Mouse (Mus musculus) lung, adult 18-20 months (tissue): ENCODE measurements at regions not wholly inside any gene's neighbourhood (a gene's known extent, or its start where the extent isn't known, plus 50 kb on each side); places are given as distances from the start of the nearest gene placed in this dataset.

ENCODE experiments used
- DNase-seq, 2 experiments: peaks; one replicate each; pipeline ENCODE4 v3.0.0; 2022; ENCODE audit warnings: mixed read lengths in 2 of 2

DNA sequence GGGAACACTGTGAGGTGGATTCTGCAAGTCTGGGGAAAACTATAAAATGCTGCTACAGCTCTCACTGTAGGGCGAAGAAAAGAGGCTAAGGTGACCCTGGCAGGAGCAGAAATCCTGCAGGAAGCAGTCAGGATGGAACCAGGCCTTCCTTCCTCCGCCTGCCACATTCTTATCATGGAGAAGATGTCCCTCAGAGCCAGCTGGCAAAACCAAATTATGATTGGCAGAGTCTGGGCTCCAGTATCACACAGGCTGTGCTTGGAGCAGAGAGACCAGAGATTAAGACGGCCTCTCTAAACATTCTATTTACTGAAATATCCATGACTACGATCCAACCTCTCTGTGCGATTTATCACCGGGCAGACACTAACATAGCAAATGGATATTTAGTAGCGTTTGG is 92.2 kb upstream of the Max start:
- DNase-seq = no peak

DNA sequence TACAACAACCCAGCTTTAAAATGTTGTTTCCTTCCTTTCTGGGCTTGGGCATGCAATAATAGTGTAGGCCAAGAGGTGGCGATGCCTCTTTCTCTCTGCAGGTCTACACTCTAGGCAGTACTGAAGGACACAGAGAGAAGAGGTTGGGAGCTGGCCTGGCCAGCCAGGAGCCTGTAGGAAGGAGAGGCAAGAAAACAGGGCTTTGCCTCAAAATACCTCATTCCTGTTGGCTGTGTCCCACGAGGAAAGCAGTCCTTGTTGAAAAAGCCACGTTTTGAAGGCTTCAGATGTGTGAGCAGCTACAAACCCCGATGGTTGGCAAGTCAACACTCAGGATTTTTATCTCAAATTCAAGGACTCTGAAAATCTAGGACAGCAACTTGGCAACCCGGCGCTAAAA is 90.9 kb upstream of the Max start:
- peak; percentile 75 to 82 for DNase-seq

DNA sequence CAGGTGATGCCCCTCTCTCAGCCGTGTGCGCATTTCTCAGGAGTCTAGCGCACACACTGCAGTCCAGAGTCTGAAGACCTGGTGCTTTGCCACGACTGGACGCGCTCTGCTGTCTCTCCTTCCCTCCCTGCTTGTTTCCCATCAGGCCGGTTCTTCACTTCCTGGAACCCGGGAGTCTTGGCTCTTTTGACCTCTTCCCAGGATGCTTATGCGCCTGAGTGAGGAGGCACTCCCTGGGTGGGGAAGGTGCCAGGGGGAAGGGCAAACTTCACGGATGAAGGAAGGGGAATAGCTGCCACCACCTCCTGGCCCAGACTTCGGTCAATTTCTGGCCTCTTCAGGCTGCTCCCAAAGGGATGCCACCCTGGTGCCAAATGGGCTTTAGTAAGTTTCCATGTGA is 86.4 kb upstream of the Max start:
- no peak for DNase-seq

DNA sequence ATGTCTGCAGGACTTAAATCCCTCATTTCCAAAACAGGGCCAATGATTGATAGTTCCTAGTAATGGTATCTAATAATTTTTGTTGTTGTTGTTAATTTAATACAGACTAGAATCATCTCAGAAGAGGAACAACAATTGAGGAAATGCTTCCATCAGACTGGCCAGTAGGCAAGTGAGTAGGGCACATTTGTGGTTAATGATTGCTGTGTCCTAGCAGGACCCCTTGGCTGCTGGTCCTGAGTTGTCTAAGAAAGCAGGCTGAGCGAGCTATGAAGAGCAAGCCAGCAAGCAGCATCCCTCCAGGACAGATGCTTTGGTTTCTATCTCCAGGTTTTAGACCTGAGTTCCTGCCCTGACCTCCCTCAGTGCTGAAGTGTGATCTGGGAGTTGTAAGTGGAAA is 85.3 kb upstream of the Max start:
- no peak for DNase-seq

DNA sequence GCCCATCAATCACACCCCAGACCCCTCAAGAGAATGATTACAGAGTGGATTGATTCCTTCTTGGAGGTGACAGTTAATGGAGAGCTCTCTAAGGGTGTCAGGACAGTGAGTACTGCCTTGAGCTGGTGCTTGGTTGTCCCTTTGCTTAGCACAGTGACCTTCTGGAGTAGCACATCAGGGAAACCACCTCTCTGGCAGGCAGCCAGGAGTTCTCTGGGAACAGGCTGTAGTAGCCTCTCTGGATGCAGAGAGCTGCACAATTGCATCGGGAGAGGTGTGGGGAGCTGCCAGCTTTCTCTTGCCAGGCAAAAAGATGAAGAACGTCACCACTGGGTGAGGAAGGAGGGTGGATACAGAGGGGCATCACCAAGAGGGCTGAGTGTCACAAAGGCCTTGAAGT is 84.0 kb upstream of the Max start:
- peak in 1 of 2 experiments; percentile 44 for DNase-seq

DNA sequence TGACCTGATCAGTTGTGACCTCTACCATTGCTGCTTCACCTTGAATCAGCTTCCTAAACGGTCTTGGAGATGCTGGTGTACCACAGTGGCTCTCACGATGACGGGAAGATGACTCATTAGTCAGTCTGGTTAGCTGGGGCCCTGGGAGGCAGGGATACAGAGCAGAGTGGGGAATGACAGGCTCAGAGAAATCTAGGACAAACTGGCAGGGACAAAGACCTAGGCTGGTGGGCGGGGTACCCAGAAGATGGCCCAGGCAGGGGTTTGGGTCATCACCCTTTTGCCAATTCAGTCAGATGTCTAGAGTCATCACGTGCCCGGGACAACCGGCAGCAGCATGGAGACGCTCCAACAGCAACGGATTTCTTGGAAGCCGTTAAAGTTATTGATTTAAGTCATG is 83.4 kb upstream of the Max start:
- no peak for DNase-seq

DNA sequence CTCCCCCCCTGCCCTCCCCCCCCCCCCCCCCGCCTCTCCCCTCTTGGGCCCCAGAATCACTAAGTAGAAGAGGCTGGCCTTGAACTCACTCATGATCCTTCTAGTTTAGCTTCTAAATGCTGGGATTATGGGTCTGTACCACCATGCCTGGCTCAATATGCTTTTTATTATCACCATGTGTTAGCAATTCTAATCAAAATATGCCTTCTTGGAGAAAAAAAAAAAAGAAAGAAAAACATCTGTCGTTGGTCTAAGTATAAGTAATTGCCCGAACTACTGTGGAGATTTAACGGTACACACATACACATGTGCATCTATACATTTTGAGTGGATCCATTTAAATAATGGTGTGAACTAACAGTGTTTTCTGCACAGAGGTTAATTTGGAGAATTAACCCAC is 80.4 kb upstream of the Max start:
- no peak for DNase-seq

DNA sequence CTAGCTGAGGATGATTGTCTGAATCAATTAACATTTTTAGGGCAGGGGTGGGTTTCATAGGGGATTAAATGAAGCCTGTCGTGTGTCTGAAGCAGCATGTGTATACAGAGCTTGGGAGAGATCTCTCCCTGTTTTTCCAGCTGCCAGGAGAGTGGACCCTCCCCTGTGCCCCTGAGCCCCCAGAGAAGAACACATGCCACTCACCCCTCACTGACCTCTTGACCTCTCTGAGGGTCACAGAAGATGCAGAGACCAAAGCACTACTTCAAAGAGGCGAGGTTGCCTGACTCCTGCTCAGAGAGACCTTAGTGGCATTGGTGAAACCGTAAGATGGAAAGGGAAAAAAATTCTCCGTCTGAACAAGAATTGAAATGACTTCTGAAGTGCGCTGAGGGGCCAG is 79.1 kb upstream of the Max start:
- DNase-seq = no peak

DNA sequence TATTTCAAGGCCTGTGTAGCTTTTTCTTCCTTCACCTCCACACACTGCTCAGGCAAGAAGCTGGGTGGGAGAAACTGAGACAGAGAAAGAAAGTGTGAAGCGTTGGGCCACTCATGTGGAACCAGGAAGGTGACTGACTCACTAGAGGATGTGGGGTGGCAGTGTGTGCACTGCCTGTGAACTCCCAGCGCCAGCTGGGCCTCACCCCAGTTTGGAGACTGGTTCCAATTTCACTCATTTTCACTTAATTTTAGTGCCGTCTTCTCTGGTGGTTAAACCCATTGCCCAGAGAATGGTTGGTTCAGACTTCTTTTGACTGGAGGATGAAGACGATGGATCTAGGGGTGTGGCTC is 77.9 kb upstream of the Max start:
- DNase-seq = no peak

DNA sequence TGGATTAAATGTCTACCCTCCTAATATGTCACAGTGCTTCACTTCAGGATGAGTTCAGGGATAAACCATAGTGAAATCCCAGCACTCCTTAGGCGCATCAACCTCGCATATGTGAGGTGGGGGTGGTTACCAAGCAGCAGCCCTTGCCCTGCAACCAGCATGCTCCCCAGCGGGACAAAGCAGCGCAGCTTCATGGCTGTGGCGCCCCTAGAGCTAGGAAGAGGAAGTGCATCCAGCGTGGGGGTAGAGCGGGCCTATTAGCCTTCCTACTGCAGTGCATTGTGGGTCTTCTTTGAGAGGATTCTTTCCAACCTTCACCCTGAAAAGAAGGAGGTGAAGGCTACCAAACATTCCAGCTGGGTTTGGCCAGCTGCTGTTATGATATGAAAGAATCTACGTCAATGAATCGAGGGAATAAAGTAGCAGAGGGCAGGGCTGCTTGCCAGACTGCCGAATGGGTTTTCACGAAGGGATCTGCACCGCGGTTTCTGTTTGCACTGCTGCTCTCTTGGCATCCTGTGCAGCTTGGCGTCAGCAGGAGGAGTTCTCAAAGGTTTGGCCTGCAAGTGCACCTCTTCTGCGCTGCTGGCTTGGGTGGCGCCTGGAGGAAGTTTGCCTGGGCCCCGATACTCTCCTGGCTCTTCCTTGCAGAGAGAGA is 77.4 kb upstream of the Max start:
- peak; percentile 68 to 75 for DNase-seq

DNA sequence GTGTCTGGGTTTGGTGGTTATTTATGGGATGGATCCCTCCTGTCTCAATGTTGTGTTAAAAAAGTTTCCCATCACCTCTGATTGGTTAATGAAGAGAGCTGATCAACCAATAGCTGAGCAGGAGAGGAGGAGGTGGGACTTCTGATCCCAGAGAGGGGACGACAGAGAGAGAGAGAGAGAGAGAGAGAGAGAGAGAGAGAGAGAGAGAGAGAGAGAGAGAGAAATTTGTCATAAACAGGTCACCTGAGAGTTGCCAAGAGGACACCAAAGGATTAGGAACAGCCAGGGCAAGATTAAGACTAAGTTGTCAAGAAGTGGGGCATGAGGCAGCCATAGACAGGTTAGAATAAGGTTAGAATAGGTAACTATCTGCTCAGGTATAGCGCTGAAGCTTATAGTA is 73.7 kb upstream of the Max start:
- DNase-seq = no peak

DNA sequence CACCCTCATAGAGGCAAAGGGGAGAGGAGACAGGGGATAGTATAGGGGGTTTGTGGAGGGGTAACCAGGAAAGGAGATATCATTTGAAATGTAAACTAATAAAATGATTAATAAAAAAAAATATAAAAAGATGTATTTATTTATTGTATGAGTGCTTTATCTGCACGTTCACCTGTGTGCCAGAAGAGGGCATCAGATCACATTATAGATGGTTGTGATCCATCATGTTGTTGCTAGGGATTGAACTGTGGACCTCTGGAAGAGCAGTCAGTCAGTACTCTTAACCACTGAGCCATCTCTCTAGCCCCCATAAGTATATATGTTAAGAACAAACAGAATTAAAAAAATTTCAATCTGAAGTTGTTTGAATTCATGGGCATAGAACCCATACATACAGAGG is 69.4 kb upstream of the Max start:
- DNase-seq = no peak

DNA sequence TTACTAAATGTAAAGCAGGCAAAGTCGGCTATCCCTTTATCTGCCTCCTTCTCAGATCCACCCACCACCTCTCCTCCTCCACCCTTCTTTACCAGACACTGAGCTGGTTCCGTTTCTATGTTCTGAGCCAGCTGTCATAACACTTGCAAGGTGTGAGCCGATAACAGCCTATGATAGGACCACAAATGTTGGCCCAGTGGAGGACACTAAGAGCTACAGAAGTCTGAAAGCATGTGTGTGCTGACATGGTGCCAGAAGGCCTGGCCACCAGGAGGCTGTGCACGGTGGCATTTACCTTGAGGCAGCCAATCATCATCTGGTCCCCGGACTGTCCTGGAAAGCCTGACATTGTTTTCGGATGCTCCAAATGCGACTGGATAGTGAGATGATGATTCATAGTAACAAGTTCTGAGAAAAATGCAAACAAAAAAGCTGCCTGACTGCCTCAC is 63.5 kb upstream of the Max start:
- no peak for DNase-seq

DNA sequence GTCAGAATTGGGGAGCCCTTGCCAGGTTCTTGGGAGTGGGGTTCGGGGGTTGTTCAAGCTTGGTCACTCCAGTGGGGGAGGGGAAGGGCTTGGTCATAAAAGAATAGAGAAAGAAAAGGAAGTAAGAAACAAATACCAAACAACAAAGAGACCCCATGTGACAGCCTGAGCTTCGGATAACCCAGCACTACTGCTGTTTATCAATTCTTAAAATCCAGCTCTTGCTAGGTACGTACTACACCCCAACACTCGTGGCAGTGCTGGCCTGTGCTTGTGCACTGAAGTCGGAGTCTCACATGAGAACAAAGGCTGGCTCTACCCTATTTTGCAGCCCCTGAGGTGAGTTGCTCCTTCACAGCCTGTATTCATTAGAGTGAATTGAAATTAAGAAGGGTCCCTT is 60.5 kb upstream of the Max start:
- DNase-seq = no peak

DNA sequence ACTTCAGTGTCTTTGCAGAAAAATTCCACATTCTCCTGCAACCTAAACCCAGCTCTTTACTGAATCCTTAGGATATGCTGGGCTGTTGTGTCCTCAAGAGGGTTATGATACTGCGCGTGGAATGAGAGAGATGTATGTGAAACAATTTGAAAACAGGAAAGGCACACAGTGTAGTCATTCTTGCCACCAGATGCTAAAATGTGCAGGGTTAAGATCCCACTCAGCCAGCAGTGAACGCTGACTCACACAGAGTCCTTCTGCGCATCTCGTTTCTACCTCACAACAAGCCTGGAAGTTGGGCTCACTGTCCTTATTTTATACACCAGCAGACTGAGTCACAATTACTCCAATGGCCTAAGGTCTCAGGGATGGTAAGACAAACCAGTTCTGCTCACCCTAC is 59.9 kb upstream of the Max start:
- no peak for DNase-seq

DNA sequence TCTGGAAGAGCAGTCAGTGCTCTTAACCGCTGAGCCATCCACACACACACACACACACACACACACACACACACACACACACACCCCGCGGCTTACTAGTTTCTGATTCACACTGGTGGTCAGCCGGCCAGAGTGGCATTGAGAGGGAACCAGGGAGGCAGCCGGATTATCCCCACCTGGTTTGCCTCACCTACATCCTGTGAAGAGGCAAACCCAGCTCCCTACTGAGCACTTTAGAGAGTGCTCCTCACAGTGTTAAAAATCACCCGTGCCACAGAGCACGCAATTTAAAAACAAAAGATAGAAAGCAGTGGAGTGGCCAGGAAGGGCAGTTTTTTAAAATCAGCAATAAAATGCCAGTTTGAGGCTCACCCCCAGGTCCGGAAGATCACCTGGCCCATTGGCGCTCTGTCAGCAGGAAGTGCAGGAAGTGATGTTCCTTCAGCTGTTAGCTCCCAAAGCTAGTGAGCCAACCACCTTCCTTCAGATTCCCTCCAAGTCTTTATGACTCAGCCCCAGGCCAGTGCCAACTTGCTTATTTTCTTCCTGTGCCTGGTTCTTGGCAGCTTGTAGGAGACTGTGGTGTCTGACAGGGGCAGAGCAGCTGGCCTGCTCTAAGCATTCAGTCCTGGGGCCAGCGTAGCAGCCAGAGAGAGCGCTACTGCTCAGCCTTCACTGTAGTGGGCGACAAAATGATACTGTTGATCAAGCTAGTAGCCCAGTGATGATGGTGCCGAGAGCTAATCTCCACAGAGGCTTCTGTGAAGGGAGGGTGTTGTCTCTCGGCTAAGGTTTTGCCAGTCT is 57.9 kb upstream of the Max start:
- peak; percentile 35 to 52 for DNase-seq

DNA sequence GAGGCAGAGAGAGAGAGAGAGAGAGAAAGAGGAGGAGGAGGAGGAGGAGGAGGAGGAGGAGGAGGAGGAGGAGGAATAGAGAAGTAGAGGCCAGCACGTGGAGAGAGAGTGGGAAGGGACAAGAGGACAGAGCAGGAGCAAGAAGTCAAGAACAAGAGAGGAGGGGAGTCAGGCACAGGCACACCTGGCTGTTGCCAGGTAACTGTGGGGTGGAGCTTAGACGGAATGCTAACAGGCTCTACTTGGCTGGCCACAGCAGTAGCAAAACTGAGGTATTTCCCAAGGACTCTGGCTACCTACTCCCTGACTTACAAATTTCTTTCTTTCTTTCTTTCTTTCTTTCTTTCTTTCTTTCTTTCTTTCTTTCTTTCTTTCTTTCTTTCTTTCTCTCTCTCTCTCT is 57.1 kb upstream of the Max start:
- peak; percentile 62 to 73 for DNase-seq

DNA sequence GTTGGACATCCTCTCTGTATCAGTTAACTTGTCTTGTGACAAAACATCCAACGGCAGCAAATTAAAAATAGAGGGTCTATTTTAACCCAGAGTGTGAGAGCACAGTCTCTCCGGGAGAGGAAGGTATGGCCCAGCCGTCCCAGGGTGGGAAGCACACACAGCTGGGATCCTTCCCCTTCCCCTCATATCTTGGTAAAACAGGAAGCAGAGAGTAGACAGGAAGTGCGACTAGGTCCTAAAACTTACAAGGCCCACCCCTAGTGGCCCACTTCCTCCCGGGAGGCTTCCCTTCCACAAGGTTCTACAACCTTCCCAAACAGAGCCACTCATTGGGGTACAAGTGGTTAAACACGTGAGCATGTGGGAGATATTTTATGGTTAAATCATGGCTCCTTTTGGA is 56.4 kb upstream of the Max start:
- DNase-seq = no peak

DNA sequence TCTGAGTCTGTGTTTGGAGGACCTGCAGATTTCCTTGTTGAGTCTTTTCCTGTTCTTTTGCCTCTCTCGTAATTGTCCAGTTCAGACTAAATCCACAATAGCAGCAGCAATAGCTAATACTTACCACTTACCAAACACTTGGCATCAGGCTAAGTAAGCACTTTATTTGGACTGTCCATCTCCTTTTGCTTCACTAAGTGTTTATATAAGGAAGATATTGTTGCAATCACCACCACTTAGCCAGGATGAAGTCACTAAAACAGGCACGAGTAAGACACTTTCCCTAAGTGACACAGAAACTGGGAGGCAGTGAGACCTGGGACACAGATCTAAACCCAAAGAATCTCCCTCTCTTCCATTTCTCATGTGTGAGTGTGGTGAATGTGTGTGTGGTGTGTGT is 52.9 kb upstream of the Max start:
- DNase-seq = peak in 1 of 2 experiments; percentile 67
